Mouse (Mus musculus) intestine, embryonic 16.5 days (tissue): ENCODE results near the gene Foxa2. TPM values are rescaled to one million over a fixed set of nuclear protein-coding genes. Genes with fewer than 3 reads are reported as not detected.
A peak's percentile ranks its signal among the peaks of the same experiment; 100 is the strongest.

Source experiments
- ATAC-seq: fragments of 200-750 bp; cut with Nextera tagmentation; 2 replicates; pipeline ENCODE4 v1.8.0; 2017; ENCODE audit warnings: moderate TSS enrichment, moderate library complexity
- H3K27ac ChIP-seq: fragments of 300-500 bp; sonication (generic); 2 replicates; pipeline ENCODE4 v1.5.1; 2014; ENCODE audit warnings: mild to moderate bottlenecking, low read length
- H3K27me3 ChIP-seq: fragments of 300-500 bp; sonication (generic); replicated peaks from 2 replicates; pipeline ENCODE4 v1.6.1; 2014; ENCODE audit warnings: low read length, control low read depth, mixed read lengths; ENCODE audit not compliant: control insufficient read depth, insufficient read depth
- H3K36me3 ChIP-seq: fragments of 300-500 bp; sonication (generic); 2 replicates; pipeline ENCODE4 v1.6.1; 2014; ENCODE audit warnings: low read length, control low read depth; ENCODE audit not compliant: control insufficient read depth, insufficient read depth
- H3K4me1 ChIP-seq: fragments of 300-500 bp; sonication (generic); 2 replicates; pipeline ENCODE4 v1.6.1; 2014; ENCODE audit warnings: low read length, control low read depth, mixed read lengths; ENCODE audit not compliant: control insufficient read depth, insufficient read depth
- H3K4me2 ChIP-seq: fragments of 300-500 bp; sonication (generic); 2 replicates; pipeline ENCODE4 v1.6.1; 2014; ENCODE audit warnings: low read depth, low read length, control low read depth
- H3K4me3 ChIP-seq: fragments of 300-500 bp; sonication (generic); 2 replicates; pipeline ENCODE4 v1.5.1; 2014; ENCODE audit warnings: mild to moderate bottlenecking, low read length
- H3K9ac ChIP-seq: fragments of 300-500 bp; sonication (generic); 2 replicates; pipeline ENCODE4 v1.6.1; 2014; ENCODE audit warnings: low read depth, low read length
- H3K9me3 ChIP-seq: fragments of 300-500 bp; sonication (generic); 2 replicates; pipeline ENCODE4 v1.6.1; 2016; ENCODE audit warnings: low read length, control low read depth; ENCODE audit not compliant: control insufficient read depth
- WGBS: fragments of 180-500 bp; shearing (Covaris S2); extraction: QIAGEN DNeasy Blood & Tissue Kit; methylation state at CpG from one replicate; pipeline ENCODE4 v1.1.7; 2014; 5-methylcytosine and 5-hydroxymethylcytosine counted together
- polyA plus RNA-seq: library from polyadenylated mRNA; unstranded; fragments of >200 nt; fragmentation: Nextera tagmentation; extraction: Ambion mirVana; gene quantifications from 2 replicates; pipeline ENCODE4 v1.2.1, GENCODE M21; 2015

Gene Foxa2
- polyA plus RNA-seq, 1 experiment from 2014 or later: 4.1 TPM

- peaks cover 12% of the 10 kb centered on the region for H3K4me1 ChIP-seq
- no peak overlapping the region for H3K9ac ChIP-seq
- no peaks in the 10 kb centered on the region for H3K9me3 ChIP-seq
- no peaks in the 10 kb centered on the region for H3K36me3 ChIP-seq
- no peak overlapping the region for H3K27ac ChIP-seq
- no peak for ATAC-seq
- no peak overlapping the region for H3K4me2 ChIP-seq
- H3K27me3 ChIP-seq: peaks cover 95% of the 10 kb centered on the region
- H3K4me3 ChIP-seq: no peak overlapping the region
- 19% methylated on average over 5 of the region's 5 CpGs for WGBS
Measured at GRCm38 (mm10) chr2:148041381-148041780, 5.4 kb downstream of the Foxa2 start.

GRCm38 (mm10) chr2:148040236-148041121, 6.3 kb downstream of the Foxa2 start:
- ATAC-seq: no peak
- no peaks in the 10 kb centered on the region for H3K9me3 ChIP-seq
- peaks cover 92% of the 10 kb centered on the region for H3K27me3 ChIP-seq
- H3K4me3 ChIP-seq: peak overlapping the region; percentile 39
- H3K36me3 ChIP-seq: no peaks in the 10 kb centered on the region
- H3K4me1 ChIP-seq: peaks cover 5% of the 10 kb centered on the region; the same call in 1 of the 2 replicates
- 3% methylated on average over 37 of the region's 37 CpGs for WGBS
- H3K27ac ChIP-seq: no peak overlapping the region
- no peak overlapping the region for H3K9ac ChIP-seq
- H3K4me2 ChIP-seq: peak overlapping the region; percentile 27

GRCm38 (mm10) chr2:148039351-148040235, 7.2 kb downstream of the Foxa2 start:
- Histone ChIP-seq H3K9me3 (no peaks in the 10 kb centered on the region), H3K4me1 (peaks cover 3% of the 10 kb centered on the region; the same call in 1 of the 2 replicates), H3K27ac (no peak overlapping the region), H3K27me3 (peaks cover 92% of the 10 kb centered on the region), H3K9ac (peak overlapping the region; percentile 56), H3K4me2 (peak overlapping the region; percentile 27; the same call in 1 of the 2 replicates), H3K4me3 (peak overlapping the region; percentile 39), H3K36me3 (no peaks in the 10 kb centered on the region)
- peak; percentile 37 for ATAC-seq
- WGBS: 3% methylated on average over 53 of the region's 53 CpGs

GRCm38 (mm10) chr2:148038366-148039310, 8.1 kb downstream of the Foxa2 start:
- H3K9ac ChIP-seq: peak overlapping the region; percentile 3; the same call in 1 of the 2 replicates

GRCm38 (mm10) chr2:148036611-148037160, 10.1 kb downstream of the Foxa2 start:
- no peaks in the 10 kb centered on the region for H3K9me3 ChIP-seq
- 0 out of 2 replicates have a peak, but pooled peaks cover 3% of the 10 kb centered on the region for H3K4me1 ChIP-seq
- no peak overlapping the region for H3K4me3 ChIP-seq
- no peak overlapping the region for H3K4me2 ChIP-seq
- no peak for ATAC-seq
- H3K9ac ChIP-seq: no peak overlapping the region
- no peak overlapping the region for H3K27ac ChIP-seq
- H3K27me3 ChIP-seq: peaks cover 77% of the 10 kb centered on the region
- WGBS: 14% methylated on average over 4 of the region's 4 CpGs
- H3K36me3 ChIP-seq: no peaks in the 10 kb centered on the region

More at GRCm38 (mm10) chr2:148038366-148039310, 8.1 kb downstream of the Foxa2 start:
- H3K4me3 ChIP-seq: peak overlapping the region; percentile 39
- no peak for ATAC-seq
- H3K4me1 ChIP-seq: 0 out of 2 replicates have a peak, but pooled peaks cover 3% of the 10 kb centered on the region
- H3K9me3 ChIP-seq: no peaks in the 10 kb centered on the region
- H3K36me3 ChIP-seq: no peaks in the 10 kb centered on the region
- H3K27me3 ChIP-seq: peaks cover 89% of the 10 kb centered on the region
- peak overlapping the region; percentile 7; the same call in 1 of the 2 replicates for H3K4me2 ChIP-seq
- H3K27ac ChIP-seq: no peak overlapping the region
- 10% methylated on average over 42 of the region's 42 CpGs for WGBS

GRCm38 (mm10) chr2:148030991-148031675, 15.6 kb downstream of the Foxa2 start:
- H3K36me3 ChIP-seq: no peaks in the 10 kb centered on the region
- H3K27me3 ChIP-seq: peaks cover 53% of the 10 kb centered on the region
- WGBS: 30% methylated on average over 6 of the region's 6 CpGs
- H3K27ac ChIP-seq: no peak overlapping the region
- no peak overlapping the region for H3K4me3 ChIP-seq
- peak overlapping the region; percentile 12; the same call in 1 of the 2 replicates for H3K4me2 ChIP-seq
- H3K9me3 ChIP-seq: no peaks in the 10 kb centered on the region
- no peaks in the 10 kb centered on the region for H3K4me1 ChIP-seq
- no peak overlapping the region for H3K9ac ChIP-seq
- ATAC-seq: no peak

DNA sequence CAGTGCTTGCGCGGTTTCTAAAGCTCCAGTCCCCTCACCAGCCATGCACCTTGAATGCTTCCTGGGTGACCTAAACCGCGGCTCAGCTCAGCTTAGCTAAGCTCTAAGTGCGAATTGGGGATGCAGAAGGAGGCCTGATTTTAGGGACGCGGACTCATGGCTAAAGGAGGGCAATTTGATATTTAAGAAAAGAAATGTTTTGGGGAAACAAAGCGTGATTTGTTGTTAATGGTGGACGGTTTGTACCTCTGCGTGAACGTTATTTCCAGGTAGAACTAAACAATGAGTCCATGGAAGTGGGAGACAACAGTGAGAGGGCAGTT, 16.2 kb downstream of the Foxa2 start:
- H3K27me3 ChIP-seq: peaks cover 52% of the 10 kb centered on the region
- no peaks in the 10 kb centered on the region for H3K9me3 ChIP-seq
- no peak overlapping the region for H3K27ac ChIP-seq
- H3K4me1 ChIP-seq: no peaks in the 10 kb centered on the region
- no peaks in the 10 kb centered on the region for H3K36me3 ChIP-seq
- no peak overlapping the region; the same call in 1 of the 2 replicates for H3K4me3 ChIP-seq
- no peak overlapping the region for H3K9ac ChIP-seq
- ATAC-seq: no peak
- 12% methylated on average over 11 of the region's 11 CpGs for WGBS
- peak overlapping the region; percentile 25; the same call in 1 of the 2 replicates for H3K4me2 ChIP-seq
